Mouse (Mus musculus) liver, adult 2 months (tissue): ENCODE measurements around the gene Krt20.

Experiments used
- CTCF ChIP-seq: fragments of 200-500 bp; IDR thresholded peaks from 2 replicates; pipeline ENCODE4 v1.5.1; 2011; ENCODE audit warnings: low read depth, low read length, control low read depth
- POLR2A ChIP-seq: fragments of 200-500 bp; IDR thresholded peaks from 2 replicates; pipeline ENCODE4 v1.6.1; 2011; ENCODE audit warnings: low read length, control low read depth; ENCODE audit not compliant: insufficient read depth; ENCODE audit errors: extremely low read depth

DNA sequence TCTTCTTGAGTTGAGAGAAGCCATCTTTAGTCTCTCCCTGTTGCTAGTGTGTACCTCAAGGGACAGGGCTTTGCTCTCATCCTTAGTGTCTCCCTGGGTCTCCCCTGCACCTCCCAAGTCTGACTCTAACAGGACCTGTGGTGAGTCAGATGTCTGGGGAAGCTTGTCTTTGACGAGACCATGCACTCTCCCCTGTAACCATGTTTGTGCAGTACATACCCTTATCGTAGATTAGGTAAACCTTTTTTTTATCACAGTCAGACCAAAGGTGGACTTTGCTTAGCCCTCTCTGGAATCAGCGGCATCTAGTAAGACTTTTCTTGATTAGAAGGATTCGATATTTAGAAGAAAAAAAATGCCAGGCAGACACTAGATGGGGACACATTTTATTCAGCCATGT lies 16.1 kb upstream of the Krt20 start:
- TF ChIP-seq CTCF, result no peak
- TF ChIP-seq POLR2A, result no peak
